Mouse (Mus musculus) intestine, embryonic 16.5 days (tissue): ENCODE measurements at regions not wholly inside any gene's neighbourhood (a gene's known extent, or its start where the extent isn't known, plus 50 kb on each side); places are given as distances from the start of the nearest gene placed in this dataset.

Source experiments
- ATAC-seq: fragments of 200-750 bp; cut with Nextera tagmentation; 2 replicates; pipeline ENCODE4 v1.8.0; 2017; ENCODE audit warnings: moderate TSS enrichment, moderate library complexity
- H3K27ac ChIP-seq: fragments of 300-500 bp; sonication (generic); 2 replicates; pipeline ENCODE4 v1.5.1; 2014; ENCODE audit warnings: mild to moderate bottlenecking, low read length
- H3K27me3 ChIP-seq: fragments of 300-500 bp; sonication (generic); replicated peaks from 2 replicates; pipeline ENCODE4 v1.6.1; 2014; ENCODE audit warnings: low read length, control low read depth, mixed read lengths; ENCODE audit not compliant: control insufficient read depth, insufficient read depth
- H3K36me3 ChIP-seq: fragments of 300-500 bp; sonication (generic); 2 replicates; pipeline ENCODE4 v1.6.1; 2014; ENCODE audit warnings: low read length, control low read depth; ENCODE audit not compliant: control insufficient read depth, insufficient read depth
- H3K4me1 ChIP-seq: fragments of 300-500 bp; sonication (generic); 2 replicates; pipeline ENCODE4 v1.6.1; 2014; ENCODE audit warnings: low read length, control low read depth, mixed read lengths; ENCODE audit not compliant: control insufficient read depth, insufficient read depth
- H3K4me2 ChIP-seq: fragments of 300-500 bp; sonication (generic); 2 replicates; pipeline ENCODE4 v1.6.1; 2014; ENCODE audit warnings: low read depth, low read length, control low read depth
- H3K4me3 ChIP-seq: fragments of 300-500 bp; sonication (generic); 2 replicates; pipeline ENCODE4 v1.5.1; 2014; ENCODE audit warnings: mild to moderate bottlenecking, low read length
- H3K9ac ChIP-seq: fragments of 300-500 bp; sonication (generic); 2 replicates; pipeline ENCODE4 v1.6.1; 2014; ENCODE audit warnings: low read depth, low read length
- H3K9me3 ChIP-seq: fragments of 300-500 bp; sonication (generic); 2 replicates; pipeline ENCODE4 v1.6.1; 2016; ENCODE audit warnings: low read length, control low read depth; ENCODE audit not compliant: control insufficient read depth
- WGBS: fragments of 180-500 bp; shearing (Covaris S2); extraction: QIAGEN DNeasy Blood & Tissue Kit; methylation state at CpG from one replicate; pipeline ENCODE4 v1.1.7; 2014; 5-methylcytosine and 5-hydroxymethylcytosine counted together

GRCm38 (mm10) chr4:153560193-153560592 lies 77.6 kb upstream of the Ajap1 start:
- no peak overlapping the region for H3K27ac ChIP-seq
- no peaks in the 10 kb centered on the region for H3K27me3 ChIP-seq
- H3K9me3 ChIP-seq: no peaks in the 10 kb centered on the region
- no peaks in the 10 kb centered on the region for H3K36me3 ChIP-seq
- H3K9ac ChIP-seq: no peak overlapping the region
- no peaks in the 10 kb centered on the region for H3K4me1 ChIP-seq
- no peak overlapping the region for H3K4me2 ChIP-seq
- 61% methylated on average over 11 of the region's 11 CpGs for WGBS
- ATAC-seq: no peak
- H3K4me3 ChIP-seq: no peak overlapping the region

- no peak overlapping the region for H3K4me3 ChIP-seq
- no peak overlapping the region for H3K27ac ChIP-seq
- no peaks in the 10 kb centered on the region for H3K27me3 ChIP-seq
- WGBS: 30% methylated on average over 6 of the region's 6 CpGs
- no peaks in the 10 kb centered on the region for H3K36me3 ChIP-seq
- H3K4me2 ChIP-seq: no peak overlapping the region
- no peaks in the 10 kb centered on the region for H3K4me1 ChIP-seq
- no peak for ATAC-seq
- no peaks in the 10 kb centered on the region for H3K9me3 ChIP-seq
- no peak overlapping the region for H3K9ac ChIP-seq
Observed at GRCm38 (mm10) chr4:153560956-153561355, 78.3 kb upstream of the Ajap1 start.

- Histone ChIP-seq H3K4me3 (no peak overlapping the region), H3K27ac (no peak overlapping the region), H3K36me3 (no peaks in the 10 kb centered on the region), H3K9me3 (no peaks in the 10 kb centered on the region), H3K27me3 (no peaks in the 10 kb centered on the region), H3K4me2 (no peak overlapping the region), H3K9ac (no peak overlapping the region), H3K4me1 (no peaks in the 10 kb centered on the region)
- WGBS: 90% methylated on average over 3 of the region's 3 CpGs
- no peak for ATAC-seq
Observed at GRCm38 (mm10) chr4:153561991-153562390, 79.4 kb upstream of the Ajap1 start.

GRCm38 (mm10) chr4:153567329-153567973 lies 84.8 kb upstream of the Ajap1 start:
- Histone ChIP-seq H3K4me3 (no peak overlapping the region), H3K9ac (no peak overlapping the region), H3K4me2 (no peak overlapping the region), H3K27me3 (no peaks in the 10 kb centered on the region), H3K4me1 (no peaks in the 10 kb centered on the region), H3K27ac (no peak overlapping the region), H3K9me3 (no peaks in the 10 kb centered on the region), H3K36me3 (no peaks in the 10 kb centered on the region)
- no peak for ATAC-seq
- WGBS: 27% methylated on average over 2 of the region's 2 CpGs

- no peaks in the 10 kb centered on the region for H3K4me1 ChIP-seq
- H3K9me3 ChIP-seq: no peaks in the 10 kb centered on the region
Observed at GRCm38 (mm10) chr4:153573180-153573769, 90.7 kb upstream of the Ajap1 start.

GRCm38 (mm10) chr4:153593291-153593690 lies 110.7 kb upstream of the Ajap1 start:
- Histone ChIP-seq H3K4me3 (no peak overlapping the region), H3K9ac (no peak overlapping the region), H3K36me3 (no peaks in the 10 kb centered on the region), H3K9me3 (no peaks in the 10 kb centered on the region), H3K27ac (no peak overlapping the region), H3K4me1 (no peaks in the 10 kb centered on the region), H3K4me2 (no peak overlapping the region), H3K27me3 (no peaks in the 10 kb centered on the region)
- WGBS: 48% methylated on average over 11 of the region's 11 CpGs
- ATAC-seq: no peak

More at GRCm38 (mm10) chr4:153573180-153573769, 90.7 kb upstream of the Ajap1 start:
- WGBS: 51% methylated on average over 9 of the region's 9 CpGs
- no peak for ATAC-seq
- Histone ChIP-seq H3K27me3 (no peaks in the 10 kb centered on the region), H3K4me2 (no peak overlapping the region), H3K27ac (no peak overlapping the region), H3K36me3 (no peaks in the 10 kb centered on the region), H3K4me3 (no peak overlapping the region), H3K9ac (no peak overlapping the region)

- Histone ChIP-seq H3K27ac (no peak overlapping the region), H3K9ac (no peak overlapping the region), H3K9me3 (no peaks in the 10 kb centered on the region), H3K4me1 (no peaks in the 10 kb centered on the region), H3K4me3 (no peak overlapping the region), H3K36me3 (no peaks in the 10 kb centered on the region), H3K27me3 (no peaks in the 10 kb centered on the region), H3K4me2 (no peak overlapping the region)
- 50% methylated on average over 11 of the region's 11 CpGs for WGBS
- ATAC-seq: no peak
Observed at GRCm38 (mm10) chr4:153599794-153600370, 117.3 kb upstream of the Ajap1 start.

GRCm38 (mm10) chr4:153602496-153602895 lies 119.9 kb upstream of the Ajap1 start:
- H3K27me3 ChIP-seq: no peaks in the 10 kb centered on the region
- H3K9me3 ChIP-seq: no peaks in the 10 kb centered on the region
- no peaks in the 10 kb centered on the region for H3K4me1 ChIP-seq
- no peaks in the 10 kb centered on the region for H3K36me3 ChIP-seq
- H3K9ac ChIP-seq: no peak overlapping the region
- no peak overlapping the region for H3K4me2 ChIP-seq
- 85% methylated on average over 4 of the region's 4 CpGs for WGBS
- no peak for ATAC-seq
- H3K4me3 ChIP-seq: no peak overlapping the region
- H3K27ac ChIP-seq: no peak overlapping the region

- H3K27me3 ChIP-seq: no peaks in the 10 kb centered on the region
- 68% methylated on average over 11 of the region's 11 CpGs for WGBS
- H3K4me1 ChIP-seq: no peaks in the 10 kb centered on the region
- no peak for ATAC-seq
- no peaks in the 10 kb centered on the region for H3K36me3 ChIP-seq
- H3K27ac ChIP-seq: no peak overlapping the region
- no peak overlapping the region for H3K9ac ChIP-seq
- H3K4me3 ChIP-seq: no peak overlapping the region
- H3K4me2 ChIP-seq: no peak overlapping the region
- H3K9me3 ChIP-seq: no peaks in the 10 kb centered on the region
Observed at GRCm38 (mm10) chr4:153603056-153603840, 120.6 kb upstream of the Ajap1 start.
